Mouse (Mus musculus) kidney, embryonic 14.5 days (tissue): ENCODE results near the gene Cd302. TPM values are rescaled to one million over a fixed set of nuclear protein-coding genes. Genes with fewer than 3 reads are reported as not detected.

Source experiments
- polyA plus RNA-seq: library from polyadenylated mRNA; unstranded; fragments of >200 nt; fragmentation: Nextera tagmentation; extraction: Ambion mirVana; gene quantifications from 2 replicates; pipeline ENCODE4 v1.2.1, GENCODE M21; 2014

The Cd302 gene
- polyA plus RNA-seq, 1 experiment from 2014 or later: 51.1 TPM

Other genes starting within 250 kb of the Cd302 start
- 45.6 and 70.4 TPM in 2 replicates for gene Baz2b, start 74.6 kb downstream of the Cd302 start, polyA plus RNA-seq
- gene March7, start 74.6 kb downstream of the Cd302 start, polyA plus RNA-seq: 52.6 and 81.2 TPM in 2 replicates
- gene Ly75, start 98.8 kb upstream of the Cd302 start, polyA plus RNA-seq: 1.8 and 4.5 TPM in 2 replicates